Mouse (Mus musculus): Measurements from ENCODE around the gene Spata16.
"Not testable (repeated sequence)": the region's sequence is repeated elsewhere in the genome, so short reads cannot be mapped to it uniquely, and the experiment has no call there.

Spata16 gene

DNA sequence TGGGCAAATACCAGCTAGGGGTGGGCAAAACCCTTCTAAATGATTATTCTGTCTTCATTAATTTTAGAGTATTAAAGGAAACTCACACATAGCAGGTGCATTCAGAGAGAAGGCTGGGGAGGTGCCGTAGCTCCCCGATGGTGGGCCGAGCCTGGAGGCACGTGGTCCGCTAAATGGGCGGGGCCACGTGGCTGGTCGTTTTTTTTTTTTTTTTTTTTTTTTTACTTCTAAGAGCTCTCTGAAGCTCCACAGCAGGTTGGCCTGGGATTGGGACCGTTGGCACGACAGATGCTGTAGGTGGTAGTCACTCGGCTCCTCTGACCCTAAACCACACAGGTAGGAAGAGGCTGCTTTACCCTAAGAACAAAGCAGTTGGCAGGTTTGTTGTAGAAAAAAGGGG lies at the start of gene Spata16:
Spata16 (plus strand) TSS at position 219 of the 400 bp plus-strand sequence.
- no peak for DNase-seq

DNA sequence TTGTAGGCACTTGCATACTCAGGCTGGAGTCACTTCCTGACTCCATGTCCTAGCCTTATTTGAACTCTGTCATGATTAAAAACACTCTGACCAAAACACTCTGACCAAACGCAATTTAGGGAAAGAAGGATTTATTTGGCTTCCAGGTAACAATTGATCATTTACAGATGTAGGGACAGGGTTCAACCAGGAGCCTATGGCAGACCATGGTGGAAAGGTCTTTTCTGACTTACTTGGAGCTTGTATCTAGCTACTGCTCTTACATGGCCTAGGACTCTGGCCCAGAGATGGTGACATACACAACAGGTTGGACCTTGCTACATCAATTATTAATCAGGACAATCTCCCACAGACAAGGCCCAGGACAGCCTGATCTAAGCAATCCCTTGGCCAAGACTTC lies 32.6 kb upstream of the Spata16 start:
- DNase-seq: no peak

DNA sequence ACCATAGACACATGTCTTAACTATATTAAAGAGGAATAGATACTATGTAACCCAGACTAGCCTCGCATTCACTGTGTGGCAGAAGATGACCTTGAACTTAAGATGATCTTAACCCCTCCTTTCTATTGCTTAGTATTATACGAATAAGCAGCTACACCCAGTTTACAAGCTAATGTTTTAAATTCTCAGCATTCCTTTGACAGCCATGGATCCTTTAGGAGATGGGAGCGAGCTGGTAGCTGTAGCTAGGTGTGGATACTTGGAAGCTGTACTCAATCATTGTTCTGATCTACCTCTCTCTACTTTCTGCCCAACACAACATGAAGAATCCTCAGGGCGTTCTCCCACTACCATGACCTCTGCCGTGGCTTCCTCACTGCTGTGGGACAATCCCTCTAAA lies 28.9 kb upstream of the Spata16 start:
- no peak for DNase-seq

DNA sequence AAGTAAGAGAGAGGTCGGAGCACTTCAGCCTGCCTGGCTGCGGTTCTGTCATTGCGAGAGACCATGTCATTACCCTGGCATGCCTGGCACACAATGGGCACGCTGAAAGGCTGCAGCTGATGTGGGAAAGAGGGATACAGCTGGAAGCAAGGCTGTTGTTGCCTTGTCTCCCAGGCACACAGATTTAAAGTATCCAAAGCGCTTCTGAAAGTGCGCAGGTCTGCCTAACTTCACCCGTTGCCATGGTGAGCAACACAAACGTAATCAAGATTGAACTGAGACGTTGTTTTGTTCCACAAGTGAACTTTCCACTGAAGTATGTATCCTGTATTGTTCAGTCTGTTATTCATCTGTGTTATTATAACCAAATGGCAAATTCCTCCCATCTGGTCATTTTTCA lies 1.8 kb downstream of the Spata16 start:
- DNase-seq: no peak

DNA sequence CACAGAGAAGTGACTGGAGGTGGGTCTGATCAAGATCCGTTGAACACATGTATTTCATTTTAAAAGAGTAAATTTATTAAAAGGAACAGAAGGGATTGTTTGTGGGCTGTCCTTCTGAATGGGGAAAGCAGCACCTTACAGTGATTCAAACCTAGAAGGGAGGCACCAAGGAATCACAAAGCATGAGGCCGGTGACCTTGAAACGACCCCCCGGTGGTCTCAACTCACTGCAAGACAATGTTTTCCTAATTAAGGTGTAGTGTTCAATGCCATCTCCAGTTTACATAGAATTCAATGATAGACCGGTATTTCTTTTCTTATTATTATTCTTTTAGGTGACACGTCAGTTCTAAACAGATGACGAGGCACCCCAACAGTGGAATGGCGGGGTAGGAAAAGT lies 2.4 kb downstream of the Spata16 start:
- DNase-seq: no peak

DNA sequence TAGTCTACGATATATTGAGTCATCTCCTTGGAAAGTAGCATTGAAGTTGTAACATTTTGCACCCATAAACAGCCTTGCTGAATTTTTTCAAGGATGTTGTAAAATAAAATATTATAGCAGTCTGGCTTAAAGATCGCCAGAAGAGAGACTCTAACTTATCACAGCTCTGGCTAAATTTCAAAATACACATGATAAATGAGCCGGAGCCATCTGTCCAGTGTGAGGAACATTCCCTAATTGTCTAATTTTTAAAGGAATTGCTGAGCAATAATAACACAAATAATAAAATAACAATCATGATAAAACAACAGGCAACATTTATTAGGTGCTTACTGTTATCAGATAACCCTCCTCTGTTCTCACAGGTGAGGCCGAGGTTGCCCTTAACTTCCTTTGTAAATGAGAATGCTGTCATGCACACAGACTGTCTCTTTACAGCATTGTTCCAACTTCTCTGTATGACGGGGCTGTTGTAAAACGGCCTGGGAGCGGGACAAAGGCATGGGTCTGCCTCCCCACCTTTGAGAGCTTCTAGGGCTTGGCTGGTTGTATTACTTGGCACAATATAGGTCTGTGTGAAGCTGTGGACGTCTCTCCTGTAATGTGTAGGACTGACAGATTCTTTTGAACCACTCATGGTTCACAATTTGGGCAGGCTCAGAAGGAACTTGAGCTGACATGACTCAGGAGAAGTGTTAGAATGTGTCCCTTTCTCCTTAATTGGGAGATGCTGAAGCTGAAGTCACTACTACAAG lies 3.1 kb downstream of the Spata16 start:
- no peak for DNase-seq

DNA sequence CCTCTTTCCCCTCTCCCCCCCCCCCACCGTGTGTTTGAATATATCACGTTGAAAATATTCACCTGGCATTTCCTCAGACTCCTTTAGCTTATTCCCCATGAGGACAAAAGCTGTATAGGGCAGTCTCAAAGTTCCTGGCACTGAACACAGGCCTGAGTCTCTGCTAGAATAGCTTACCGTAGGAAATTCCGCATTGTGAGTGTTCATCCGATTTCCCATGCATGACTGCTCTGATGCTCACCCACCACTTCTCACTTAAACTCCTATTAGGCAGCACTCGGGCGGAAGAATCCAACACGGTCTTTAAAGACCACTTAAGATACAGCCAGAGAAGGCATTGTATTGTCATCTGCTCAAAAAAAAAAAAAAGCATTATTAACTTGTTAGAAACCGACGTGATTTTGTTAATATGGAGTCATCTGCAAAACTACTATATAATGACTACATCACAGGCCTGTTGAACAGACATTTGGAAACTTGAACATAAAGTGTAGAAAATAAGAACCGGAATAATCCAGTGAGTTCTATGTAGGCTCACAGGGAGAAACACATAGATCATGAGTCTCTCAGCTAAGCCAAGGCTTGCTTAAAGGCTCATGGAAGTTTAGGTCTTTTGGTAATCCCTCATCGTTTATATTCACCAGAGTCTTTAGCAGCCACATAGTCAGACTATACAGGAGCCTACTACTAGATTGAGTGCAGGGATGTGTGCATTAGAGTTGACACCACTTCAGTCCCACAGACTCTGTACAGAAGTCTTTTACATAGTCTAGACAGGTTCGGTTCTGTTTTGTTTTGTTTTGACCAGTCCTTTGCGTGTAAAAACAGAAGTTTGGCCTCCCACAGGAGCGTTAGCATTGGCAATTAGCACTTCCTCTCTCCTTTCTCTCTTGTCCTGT lies 4.2 kb downstream of the Spata16 start:
- no peak for DNase-seq

DNA sequence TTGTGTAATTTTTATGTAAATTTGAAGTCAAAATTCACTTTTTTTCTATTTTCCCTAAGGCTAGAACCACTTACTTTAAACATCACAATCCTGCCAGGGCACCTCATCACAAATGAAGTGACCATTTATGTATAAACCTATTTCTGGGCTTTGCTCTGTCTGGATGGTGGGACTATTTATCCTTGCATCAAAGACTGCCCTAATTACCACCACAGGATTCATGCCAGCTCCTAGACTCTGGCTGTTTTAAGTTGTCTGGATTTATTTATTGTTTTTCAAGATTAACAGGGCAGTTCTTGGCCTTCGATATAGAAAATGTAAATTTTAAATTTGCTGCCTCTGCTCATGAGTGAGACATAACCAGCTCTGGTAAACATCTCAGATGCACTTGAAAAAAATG lies 6.7 kb downstream of the Spata16 start:
- no peak for DNase-seq

DNA sequence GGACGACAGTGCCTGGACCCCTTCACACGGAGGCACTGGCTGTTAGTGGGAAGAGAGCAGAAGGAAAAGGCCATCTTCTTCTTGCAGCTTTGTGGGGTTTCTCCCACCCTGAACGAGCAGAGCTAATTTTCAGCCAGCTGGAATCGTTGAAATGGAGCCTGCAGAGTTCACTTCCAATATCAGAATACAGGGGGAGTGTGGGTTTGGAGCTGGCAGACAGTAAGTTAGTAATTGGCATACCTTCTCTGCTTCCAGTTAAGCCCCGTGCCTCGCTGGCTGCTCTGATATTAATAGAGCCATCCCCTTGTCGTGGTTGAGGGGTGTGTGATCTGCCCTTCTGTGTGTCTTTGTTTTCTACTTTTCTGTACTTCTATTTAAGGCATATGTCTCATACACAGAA lies 9.4 kb downstream of the Spata16 start:
- DNase-seq: no peak

DNA sequence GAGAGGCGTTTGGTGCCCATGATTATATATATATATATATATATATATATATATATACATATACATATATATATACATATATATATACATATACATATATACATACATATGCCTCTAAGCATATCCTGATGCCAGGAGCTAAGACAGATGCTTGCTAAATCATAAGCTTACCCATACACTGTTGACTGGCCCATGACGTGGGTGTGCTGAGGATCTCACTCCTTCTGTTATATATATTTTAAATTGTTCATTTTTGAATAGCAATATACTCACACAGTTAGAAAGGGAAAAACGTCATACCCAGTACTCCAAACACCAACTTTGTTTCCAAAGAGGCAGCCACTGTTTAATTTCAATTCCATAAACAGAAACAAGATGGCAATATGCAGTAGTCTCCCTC lies 48.4 kb downstream of the Spata16 start:
- DNase-seq: no peak

DNA sequence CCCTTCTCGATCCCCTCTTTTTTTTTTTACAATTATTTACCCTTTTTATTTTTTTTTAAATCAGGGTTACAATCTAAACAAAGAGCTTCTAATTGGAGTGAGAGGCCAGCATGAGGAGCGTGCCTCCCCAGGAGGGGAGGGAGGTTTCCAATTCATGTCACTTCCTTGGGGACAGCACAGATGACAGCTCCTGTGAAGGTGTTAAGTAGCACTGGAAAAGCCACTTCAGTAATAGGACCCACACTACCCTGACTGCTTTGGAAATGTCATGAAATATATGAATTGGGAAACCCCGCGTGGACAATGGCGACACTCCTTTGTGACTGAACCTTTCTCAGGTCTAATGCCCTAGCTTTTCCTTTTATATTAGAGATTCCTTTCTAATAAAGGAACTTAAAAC lies 72.1 kb downstream of the Spata16 start:
- not testable (repeated sequence) for DNase-seq

DNA sequence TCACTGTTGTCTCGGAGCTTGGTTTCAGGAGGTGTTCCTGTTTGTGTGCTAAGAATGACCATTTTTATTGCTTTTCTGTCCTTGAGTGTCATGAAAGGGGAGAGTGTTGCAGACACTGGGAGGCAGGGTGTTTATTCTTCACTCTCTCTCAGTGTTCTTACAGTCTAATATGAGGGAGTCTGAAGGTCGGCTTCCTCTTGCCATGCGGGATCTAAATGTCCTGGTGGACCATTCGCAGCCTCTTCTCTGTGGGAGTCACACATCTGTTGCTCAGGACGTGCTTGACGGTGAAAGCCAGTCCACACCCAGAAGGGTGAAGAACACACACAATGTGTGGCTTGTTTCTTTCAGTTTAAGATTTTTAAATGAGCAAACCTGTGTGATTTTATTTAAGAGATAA lies 90.1 kb downstream of the Spata16 start:
- no peak for DNase-seq

DNA sequence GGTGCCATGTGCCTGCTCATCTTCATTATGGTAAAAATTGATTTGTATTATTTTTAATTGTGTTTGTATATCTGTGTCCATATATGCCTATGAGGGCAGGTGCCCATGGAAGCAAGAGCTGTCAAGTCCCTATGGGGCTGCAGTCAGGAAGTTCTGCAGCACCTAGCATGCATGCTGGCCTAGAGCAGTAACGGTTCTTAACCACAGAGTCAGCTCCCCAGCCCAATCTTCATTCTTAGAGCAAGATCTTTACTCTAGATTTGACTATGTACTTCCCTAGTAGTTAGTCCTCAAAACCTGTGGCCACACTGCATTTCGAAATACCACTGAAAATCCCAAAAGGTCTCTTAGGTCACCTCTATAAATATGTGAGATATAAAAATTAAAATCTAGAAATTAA lies 113.1 kb downstream of the Spata16 start:
- DNase-seq: no peak

DNA sequence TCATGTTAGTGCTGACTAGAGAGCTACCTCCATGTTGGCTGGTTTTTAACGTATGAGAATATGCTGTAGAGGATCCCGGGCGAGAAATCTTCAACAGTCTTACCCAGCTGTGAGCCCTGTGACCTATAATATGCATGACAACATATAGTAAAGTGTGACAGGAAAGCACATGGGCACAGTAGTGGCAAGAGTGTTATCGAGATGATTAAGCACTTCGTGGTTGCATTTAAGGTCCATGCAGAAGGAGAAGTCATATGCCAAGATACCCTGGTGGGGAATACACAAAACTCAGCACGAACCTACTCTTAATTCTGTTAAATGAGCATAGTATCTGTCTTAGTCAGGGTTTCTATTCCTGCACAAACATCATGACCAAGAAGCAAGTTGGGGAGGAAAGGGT lies 115.0 kb downstream of the Spata16 start:
- no peak for DNase-seq

DNA sequence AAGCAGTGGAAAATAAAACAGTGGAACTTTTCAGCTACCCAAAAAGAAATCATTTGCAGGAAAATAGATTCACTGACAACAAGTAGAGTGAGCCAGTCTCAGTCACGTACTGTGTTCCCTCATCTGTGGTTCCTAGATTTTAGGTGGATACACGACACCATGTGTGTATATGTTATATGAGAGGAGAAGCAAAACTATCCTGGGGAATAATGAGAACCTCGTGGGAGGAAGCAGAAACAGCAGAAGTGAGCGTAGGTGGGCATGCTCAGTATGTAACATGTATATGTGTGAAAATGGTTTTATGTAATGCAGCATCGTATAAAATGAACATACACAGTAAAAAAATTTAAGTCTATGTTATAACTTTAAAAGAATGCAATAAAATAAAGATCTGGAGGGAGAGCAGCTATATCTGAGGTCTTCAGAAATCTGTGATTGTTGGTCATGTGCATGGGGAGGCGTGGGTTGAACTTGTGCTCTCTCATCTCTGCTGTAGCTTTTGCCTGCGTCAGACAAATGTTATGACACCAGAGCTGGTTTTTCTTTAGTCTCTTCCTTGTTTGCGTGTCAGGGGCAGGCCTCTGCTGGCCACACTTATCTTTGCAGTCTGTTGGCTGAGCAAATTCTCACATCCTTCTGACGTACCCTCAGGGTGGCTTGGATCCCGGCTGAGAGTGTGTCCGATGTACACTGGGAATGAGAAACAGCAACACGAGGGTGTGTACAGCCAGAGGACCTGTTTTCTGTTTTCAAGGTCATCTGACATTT lies 156.1 kb downstream of the Spata16 start:
- DNase-seq: no peak

DNA sequence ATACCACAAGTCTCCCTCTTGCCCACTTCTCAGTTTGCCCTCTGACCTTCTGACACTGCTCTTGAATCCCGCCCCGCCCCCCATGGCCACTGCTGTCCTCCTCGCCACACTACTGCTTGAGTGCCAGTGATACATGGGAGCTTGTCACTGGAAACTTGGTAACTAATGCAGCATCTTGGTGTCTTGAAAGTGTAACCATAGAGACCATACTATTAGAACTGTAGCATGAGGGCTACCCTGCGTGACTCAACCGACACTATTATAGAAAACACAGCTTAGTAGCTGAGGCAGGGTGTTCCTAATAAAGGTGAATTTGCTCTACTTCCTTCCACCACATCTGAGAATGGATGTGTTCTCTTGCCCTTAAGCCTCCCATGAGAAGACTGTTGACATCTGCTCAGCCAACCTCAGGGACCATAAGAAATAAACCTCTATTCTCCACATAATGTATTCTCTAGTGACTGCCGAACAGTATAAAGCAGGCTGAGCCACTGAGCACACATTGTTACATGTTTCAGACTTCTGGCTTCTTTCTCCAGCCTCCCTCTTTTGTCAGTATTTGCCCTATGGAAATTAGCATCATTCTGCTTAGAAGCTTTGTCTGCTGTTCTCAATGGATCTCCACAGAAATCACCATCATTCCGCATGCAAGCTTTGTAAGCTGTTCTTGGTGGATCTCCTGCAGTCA lies 158.6 kb downstream of the Spata16 start:
- no peak for DNase-seq

DNA sequence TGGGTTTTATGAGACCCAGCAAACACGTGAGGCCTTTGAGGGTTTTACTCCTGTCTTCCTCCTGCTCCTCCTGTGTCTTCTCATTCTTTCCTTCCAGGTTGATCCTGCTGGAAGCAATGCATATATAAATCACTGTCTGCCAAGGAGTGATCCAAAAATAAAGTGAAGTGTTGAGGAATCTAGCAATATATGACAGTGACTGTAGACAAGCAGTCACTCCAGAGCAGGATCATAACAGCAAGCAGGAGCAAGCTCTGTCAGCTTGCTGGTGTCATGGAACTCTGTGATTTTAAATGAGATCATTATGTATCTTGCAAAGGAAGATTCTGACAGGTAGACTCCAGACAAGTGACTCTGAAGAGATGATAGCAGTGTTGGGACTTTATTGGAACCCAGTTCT lies 159.5 kb downstream of the Spata16 start:
- DNase-seq: no peak

DNA sequence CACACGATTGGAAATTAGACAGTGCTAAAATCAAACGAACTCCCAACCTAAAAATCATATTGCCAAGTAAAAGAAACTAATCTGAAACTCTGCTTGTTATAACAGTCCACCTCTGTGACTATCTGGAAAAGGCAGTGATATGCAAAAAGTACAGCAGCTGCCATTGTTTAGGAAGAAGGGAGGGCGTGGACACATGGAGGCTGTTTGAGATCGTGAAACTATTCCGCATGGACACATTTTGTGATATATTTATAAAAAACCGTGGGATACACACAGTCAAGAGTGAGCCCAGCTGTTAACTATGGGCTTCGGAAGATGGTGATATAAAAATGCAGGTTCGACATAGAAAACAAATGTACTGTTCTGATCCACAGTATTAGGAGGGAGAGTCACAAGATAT lies 176.9 kb downstream of the Spata16 start:
- no peak for DNase-seq

DNA sequence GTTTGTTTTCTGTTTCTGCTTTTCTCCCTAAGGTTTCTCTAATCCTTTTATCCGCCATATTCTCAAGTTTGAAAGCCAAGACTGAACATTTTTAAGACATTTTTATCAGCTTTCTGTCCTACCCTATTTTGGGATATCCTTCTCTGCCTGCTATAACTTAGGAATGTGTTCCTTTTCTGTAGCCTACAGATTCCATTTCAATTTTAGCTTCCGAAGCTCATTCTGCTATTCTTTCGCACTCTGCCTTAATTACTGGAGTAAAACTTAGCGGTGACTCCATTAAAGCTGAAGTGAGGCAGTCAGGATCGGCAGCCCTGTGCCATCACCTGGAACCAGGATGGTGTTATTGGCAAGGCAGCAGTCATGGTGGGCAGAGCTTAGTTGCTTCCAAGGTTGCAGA lies 178.3 kb downstream of the Spata16 start:
- no peak for DNase-seq

DNA sequence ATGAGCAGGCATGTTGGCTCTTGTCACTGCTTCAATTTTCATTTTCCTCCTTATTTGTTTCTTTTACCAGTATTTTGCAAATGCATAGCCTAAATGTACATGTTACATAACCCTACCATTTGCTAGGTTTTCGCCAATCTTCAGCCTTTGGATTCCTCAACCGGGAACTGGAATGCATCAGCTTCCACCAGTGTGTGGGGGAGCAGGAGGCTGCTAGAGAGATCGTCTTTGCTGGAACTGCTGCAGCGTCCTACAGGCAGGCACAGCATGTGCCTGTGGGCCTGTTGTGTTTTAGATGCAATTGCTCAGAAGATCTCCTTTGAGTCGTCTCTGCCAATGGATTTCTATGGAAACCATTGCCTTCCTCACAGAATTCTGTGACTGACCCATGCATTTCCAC lies 182.0 kb downstream of the Spata16 start:
- no peak for DNase-seq

DNA sequence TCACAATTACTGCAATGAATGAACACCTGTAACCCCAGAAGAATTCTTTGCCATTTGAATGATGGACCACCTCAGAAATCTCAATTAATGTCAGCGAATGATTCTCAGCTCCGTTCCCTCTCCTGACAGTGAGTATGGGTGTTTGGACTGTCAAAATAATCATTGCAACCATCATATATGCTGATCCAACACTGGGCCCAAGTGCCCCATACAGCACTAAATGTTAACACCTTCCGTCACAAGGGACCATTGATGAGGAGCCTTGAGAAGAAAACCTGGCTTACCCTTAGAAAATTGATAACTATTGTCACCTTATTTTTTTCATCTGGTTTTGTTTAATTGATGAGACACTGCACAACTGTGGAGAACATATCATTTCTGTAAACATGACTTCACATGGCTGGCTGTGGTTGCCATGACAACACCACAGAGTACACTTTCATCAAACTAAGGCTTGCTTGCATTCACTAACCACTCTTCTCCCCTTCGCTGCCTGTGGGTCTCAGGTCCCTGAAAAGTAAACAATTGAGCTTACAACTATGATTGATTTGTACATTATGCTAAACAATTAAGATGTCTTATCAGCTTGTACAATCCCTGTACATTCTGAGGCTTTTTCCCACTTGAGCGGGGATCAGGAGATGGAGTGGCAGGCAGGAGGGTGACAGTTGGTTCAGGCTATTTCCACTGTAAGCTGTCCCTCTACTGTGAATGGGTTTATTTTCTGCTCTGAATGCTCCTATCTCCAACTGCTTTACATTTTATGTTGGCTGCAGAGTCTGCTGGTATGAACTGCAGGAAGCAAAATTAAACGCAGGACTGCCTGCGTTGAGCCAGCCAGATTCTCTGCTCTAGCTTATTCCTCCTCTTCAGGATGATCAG lies 189.8 kb downstream of the Spata16 start:
- DNase-seq: no peak

DNA sequence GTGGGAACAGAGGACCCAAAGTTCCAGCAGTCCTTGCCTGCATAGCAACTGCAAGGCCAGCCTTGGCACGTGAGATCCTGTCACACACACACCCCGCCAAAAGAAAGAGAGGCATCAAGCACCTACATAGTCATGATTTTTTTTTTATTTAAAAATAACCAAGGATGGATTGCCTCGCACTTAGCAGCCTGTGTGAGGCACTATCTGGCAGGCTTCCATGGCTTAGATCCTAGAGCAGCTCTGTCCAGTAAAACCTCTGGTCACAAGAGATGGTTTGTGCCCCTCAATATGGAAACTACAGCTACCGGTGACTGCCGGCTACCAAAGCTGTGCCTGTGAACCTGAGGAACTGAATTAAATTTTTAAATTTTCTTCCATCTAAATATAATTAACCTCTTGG lies 195.5 kb downstream of the Spata16 start:
- DNase-seq: no peak

All from lung, adult 18-20 months (tissue).